43 mouse cellular contexts compared by ENCODE assay signal in genomic region chr2:107045955-107046354, GRCm38 (mm10). TPM values are rescaled to one million over a fixed set of nuclear protein-coding genes. Genes with fewer than 3 reads are reported as not detected.
A peak's percentile ranks its signal among the peaks of the same experiment; 100 is the strongest.
DNase-seq lines count a peak whose midpoint lies in the region; ATAC-seq and TF ChIP-seq lines count a peak whose summit lies in the region.
"Had no signal": no experiment of that assay in that cellular context is flagged by ENCODE, and none has a peak within 500 bp of the region (broad histone marks: within the 10 kb centered on the region; RNA-seq: fewer than 3 reads in every experiment).

No protein-coding gene starts in this region.

- intact Hi-C loops in left cerebral cortex, postnatal 25 days (cut with DNase I): loop anchor here (10.0 kb wide), 1 partner anchor 239 kb away; no protein-coding TSS in a partner anchor

- H3K4me2 ChIP-seq in kidney, embryonic 14.5 days (replicated peaks; ENCODE audit: low read depth, low read length): no peak overlapping the region
- H3K4me2 ChIP-seq: embryonic facial prominence, embryonic 13.5 days; heart, embryonic 12.5 days; hindbrain, embryonic 13.5 days; limb, embryonic 15.5 days; liver, embryonic 13.5 days; midbrain, embryonic 12.5 days; neural tube, embryonic 13.5 days; stomach, embryonic 15.5 days had no signal

- H3K9ac ChIP-seq in kidney, embryonic 14.5 days (ENCODE audit: low read depth, low read length): no peak overlapping the region
- H3K9ac ChIP-seq: embryonic facial prominence, embryonic 13.5 days; heart, embryonic 12.5 days; hindbrain, embryonic 13.5 days; limb, embryonic 15.5 days; liver, embryonic 13.5 days; midbrain, embryonic 12.5 days; neural tube, embryonic 13.5 days; stomach, embryonic 15.5 days had no signal

- H3K27ac ChIP-seq in kidney, embryonic 14.5 days (ENCODE audit: low read depth, low read length): no peak overlapping the region
- H3K27ac ChIP-seq: embryonic facial prominence, embryonic 13.5 days; heart, adult 2 months; hindbrain, embryonic 13.5 days; limb, embryonic 10.5 days; limb, embryonic 15.5 days; liver, embryonic 13.5 days; midbrain, embryonic 12.5 days; neural tube, embryonic 13.5 days; stomach, embryonic 15.5 days had no signal

- peak; percentile 34 to 56 for DNase-seq in frontal cortex, adult 2 months (ENCODE audit: extremely low spot score in 1 of 2, low spot score in 1 of 2)
- no peak for DNase-seq in frontal cortex, postnatal 25 days (ENCODE audit: low spot score in 2 of 2)
- DNase-seq in left cerebral cortex, postnatal 25 days (ENCODE audit: low spot score in 2 of 2): peak; percentile 18 to 78
- DNase-seq in left cerebral cortex, adult 11 months (ENCODE audit: low spot score): no peak
- peak; percentile 41 for DNase-seq in NIH3T3 (ENCODE audit: low read depth)
- DNase-seq in brain, embryonic 14.5 days (ENCODE audit: low read depth): peak; percentile 39
- no peak for DNase-seq in cerebellum, adult 8-10 months
- DNase-seq: adrenal gland, adult 8-10 months; cerebellum, adult 11 months; cerebellum, adult 9-11 months; heart, adult 2 months; heart, postnatal 4 days; kidney, adult 9 months; kidney, postnatal 14 days; liver, embryonic 13.5 days; lung, adult 18-20 months; lung, postnatal 4 days; thymus, postnatal 14 days had no signal

- no peaks in the 10 kb centered on the region for H3K27me3 ChIP-seq in kidney, embryonic 14.5 days (ENCODE audit: control insufficient read depth, insufficient read depth, low read length)
- H3K27me3 ChIP-seq: CH12.LX; embryonic facial prominence, embryonic 13.5 days; heart, embryonic 12.5 days; hindbrain, embryonic 13.5 days; limb, embryonic 15.5 days; liver, embryonic 13.5 days; megakaryocyte, embryonic 14.5 days; midbrain, embryonic 12.5 days; neural tube, embryonic 13.5 days; stomach, embryonic 15.5 days had no signal

- H3K9me3 ChIP-seq in kidney, embryonic 14.5 days (ENCODE audit: control insufficient read depth, low read length): no peaks in the 10 kb centered on the region
- H3K9me3 ChIP-seq: embryonic facial prominence, embryonic 13.5 days; heart, embryonic 12.5 days; hindbrain, embryonic 13.5 days; limb, embryonic 10.5 days; limb, embryonic 15.5 days; liver, embryonic 13.5 days; midbrain, embryonic 12.5 days; neural tube, embryonic 13.5 days; stomach, embryonic 15.5 days had no signal

- TF ChIP-seq POLR2A in brain, embryonic 14.5 days (IDR thresholded peaks at IDR 0.05; ENCODE audit: borderline replicate concordance, extremely low read depth, insufficient read depth, insufficient read length, poor library complexity, severe bottlenecking): no peak

- TF ChIP-seq CTCF in brain, embryonic 14.5 days (IDR thresholded peaks at IDR 0.05; ENCODE audit: borderline replicate concordance, extremely low read depth, insufficient read depth, insufficient read length): no peak

- H3K4me3 ChIP-seq in kidney, embryonic 14.5 days (ENCODE audit: low read length): no peak overlapping the region
- H3K4me3 ChIP-seq: embryonic facial prominence, embryonic 13.5 days; heart, adult 2 months; heart, embryonic 12.5 days; hindbrain, embryonic 13.5 days; limb, embryonic 10.5 days; limb, embryonic 15.5 days; liver, embryonic 13.5 days; megakaryocyte, embryonic 14.5 days; midbrain, embryonic 12.5 days; myocyte; neural tube, embryonic 13.5 days; stomach, embryonic 15.5 days had no signal

- no peaks in the 10 kb centered on the region for H3K36me3 ChIP-seq in kidney, embryonic 14.5 days (ENCODE audit: control insufficient read depth, insufficient read depth, low read length)
- H3K36me3 ChIP-seq: embryonic facial prominence, embryonic 13.5 days; heart, embryonic 12.5 days; hindbrain, embryonic 13.5 days; limb, embryonic 10.5 days; limb, embryonic 15.5 days; liver, embryonic 13.5 days; midbrain, embryonic 12.5 days; neural tube, embryonic 13.5 days; stomach, embryonic 15.5 days had no signal

- ATAC-seq in kidney, embryonic 14.5 days (ENCODE audit: low FRiP score, low TSS enrichment): no peak
- ATAC-seq: intestine, postnatal 0 days; lung, postnatal 0 days had no signal

- no peaks in the 10 kb centered on the region for H3K4me1 ChIP-seq in kidney, embryonic 14.5 days (ENCODE audit: control insufficient read depth, insufficient read depth, low read length)
- H3K4me1 ChIP-seq: embryonic facial prominence, embryonic 13.5 days; hindbrain, embryonic 13.5 days; limb, embryonic 10.5 days; limb, embryonic 15.5 days; liver, embryonic 13.5 days; megakaryocyte, embryonic 14.5 days; neural tube, embryonic 13.5 days; stomach, embryonic 15.5 days had no signal

RNA-seq across cellular contexts. Expression of gene Fshb, which starts 13.5 kb away (rescaled TPM):
- polyA plus RNA-seq in frontal cortex, adult 2 months (2012; rRNA removed): not detected in 2 replicates
- not detected for total RNA-seq in left cerebral cortex, postnatal 25 days (2021)
- polyA plus RNA-seq in brain, embryonic 14.5 days (2012; rRNA removed): not detected in 2 replicates
- not detected in 2 replicates for polyA plus RNA-seq in kidney, embryonic 14.5 days (2014; fragmentation: Nextera tagmentation; extraction: Ambion mirVana)
- total RNA-seq: adrenal gland, adult 8-10 months; adrenal gland, postnatal 4 days; CH12.LX; common myeloid progenitor, adult 5-6 weeks; ES-E14; gastrocnemius, adult 8-10 months; gastrocnemius, postnatal 4 days; heart, adult 2 months; heart, postnatal 4 days; layer of hippocampus, postnatal 14 days; midbrain, postnatal 0 days had no signal
- polyA plus RNA-seq: C2C12; embryonic facial prominence, embryonic 13.5 days; heart, adult 2 months; heart, embryonic 12.5 days; heart, postnatal 0 days; hindbrain, embryonic 13.5 days; intestine, postnatal 0 days; limb, embryonic 10.5 days; limb, embryonic 15.5 days; liver, embryonic 13.5 days; lung, postnatal 0 days; midbrain, embryonic 12.5 days; midbrain, postnatal 0 days; myocyte; neural tube, embryonic 13.5 days; small intestine, adult 2 months; stomach, embryonic 15.5 days; urinary bladder, adult 2 months had no signal

Comparison
In these comparisons a context has a peak if more than half of its experiments do, and no peak if none do; other contexts are left out.
1. DNase-seq: peak in frontal cortex, adult 2 months (2 of 2), left cerebral cortex, postnatal 25 days (2 of 2), NIH3T3 (single experiment) and brain, embryonic 14.5 days (single experiment); none in frontal cortex, postnatal 25 days (0 of 2), left cerebral cortex, adult 11 months (single experiment) and cerebellum, adult 8-10 months (single experiment).